Mouse (Mus musculus) urinary bladder, adult 2 months (tissue): Measurements from ENCODE around the gene Gstm7. TPM values are rescaled to one million over a fixed set of nuclear protein-coding genes. Genes with fewer than 3 reads are reported as not detected.
"Not testable (repeated sequence)": the region's sequence is repeated elsewhere in the genome, so short reads cannot be mapped to it uniquely, and the experiment has no call there.

Source experiments
- DNase-seq: peaks from one replicate; pipeline ENCODE4 v3.0.0; 2022; ENCODE audit warnings: low spot score
- polyA plus RNA-seq: library from polyadenylated mRNA; depleted of rRNA; stranded (reverse); fragments of >200 nt; gene quantifications from 2 replicates; pipeline ENCODE4 v1.2.3, GENCODE M21; 2012

Gstm7 gene
- polyA plus RNA-seq, 1 experiment = 2.7 TPM

DNA sequence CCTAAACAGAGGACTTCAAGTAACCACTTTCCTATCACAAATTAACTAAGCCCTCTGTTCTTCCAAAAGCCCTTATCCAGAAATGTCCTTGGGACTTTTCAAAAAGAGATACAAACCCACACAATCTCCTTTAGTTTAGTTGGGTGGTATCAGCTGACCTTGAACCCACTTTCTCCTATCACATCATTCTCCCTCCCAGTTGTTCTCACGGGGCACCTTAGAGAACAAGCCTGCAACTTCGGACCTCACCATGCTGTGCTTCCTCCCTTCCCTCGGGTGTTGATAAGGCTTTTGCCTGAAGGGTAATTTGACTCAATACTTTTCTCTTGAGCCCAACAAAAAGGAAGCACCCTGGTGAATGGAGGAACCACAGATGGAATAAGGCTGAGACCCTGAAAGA is 4.3 kb upstream of the Gstm7 start:
- DNase-seq = no peak

DNA sequence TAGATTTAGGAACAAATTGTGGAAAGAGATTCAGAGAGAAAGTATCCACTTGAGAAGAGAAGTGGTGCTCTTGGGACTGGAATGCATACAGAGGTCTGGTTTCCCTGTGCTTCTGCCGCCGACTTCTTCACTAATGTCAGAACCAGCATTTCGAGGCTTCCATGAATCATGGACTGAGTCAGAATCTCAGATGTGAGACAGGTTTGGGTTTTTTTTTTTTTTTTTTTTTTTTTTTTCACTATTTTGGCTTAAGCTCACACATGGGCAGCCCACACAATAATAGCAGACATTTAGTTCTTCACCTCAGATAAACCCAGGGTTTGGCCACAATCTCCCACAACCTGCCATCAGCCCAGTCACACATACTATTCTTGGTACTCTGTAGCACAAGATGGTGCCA is 3.7 kb upstream of the Gstm7 start:
- DNase-seq = no peak

GRCm38 (mm10) chr3:107932128-107932527 is 511 bp upstream of the Gstm7 start:
- no peak for DNase-seq

GRCm38 (mm10) chr3:107931134-107931533 is 483 bp downstream of the Gstm7 start:
- no peak for DNase-seq

DNA sequence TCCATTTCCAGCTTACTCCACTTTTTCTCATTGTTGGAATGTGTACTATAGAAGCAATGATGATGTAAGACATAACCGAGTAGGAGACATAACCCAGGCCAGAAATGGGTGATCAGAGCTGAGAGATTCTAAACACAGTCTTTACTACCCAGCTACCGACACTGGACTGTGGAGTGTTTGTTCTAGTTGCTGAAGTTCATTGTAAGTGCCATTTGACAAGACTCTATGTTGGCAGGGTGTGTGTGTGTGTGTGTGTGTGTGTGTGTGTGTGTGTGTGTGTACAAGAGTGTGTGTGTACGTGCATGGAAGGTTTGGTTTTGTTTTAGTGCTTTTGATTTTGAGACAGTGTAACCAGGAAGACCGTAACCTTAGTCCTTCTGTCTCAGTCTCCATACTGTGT is 1.9 kb downstream of the Gstm7 start:
- DNase-seq = no peak

DNA sequence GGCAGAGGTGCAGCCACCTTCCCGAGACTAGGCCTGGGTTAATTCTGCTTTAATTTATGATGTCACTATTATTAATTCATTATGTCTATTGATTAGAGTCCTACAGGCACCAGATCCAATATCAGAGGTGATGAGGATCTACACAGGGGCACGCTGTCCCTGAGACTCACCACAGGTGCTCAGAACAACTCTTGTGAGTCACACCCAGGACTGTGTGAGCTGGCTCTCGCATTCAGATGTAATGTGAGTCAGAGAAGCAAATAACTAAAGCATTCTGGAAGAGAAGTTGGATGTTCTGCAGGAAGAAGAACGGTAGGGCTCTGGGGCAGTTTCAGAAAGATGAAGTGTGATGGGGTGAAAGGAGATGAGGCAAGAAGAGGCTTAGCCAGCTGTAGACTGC is 2.4 kb downstream of the Gstm7 start:
- no peak for DNase-seq

GRCm38 (mm10) chr3:107928691-107929090 is 2.9 kb downstream of the Gstm7 start:
- DNase-seq = no peak

GRCm38 (mm10) chr3:107927841-107928240 is 3.8 kb downstream of the Gstm7 start:
- no peak for DNase-seq

DNA sequence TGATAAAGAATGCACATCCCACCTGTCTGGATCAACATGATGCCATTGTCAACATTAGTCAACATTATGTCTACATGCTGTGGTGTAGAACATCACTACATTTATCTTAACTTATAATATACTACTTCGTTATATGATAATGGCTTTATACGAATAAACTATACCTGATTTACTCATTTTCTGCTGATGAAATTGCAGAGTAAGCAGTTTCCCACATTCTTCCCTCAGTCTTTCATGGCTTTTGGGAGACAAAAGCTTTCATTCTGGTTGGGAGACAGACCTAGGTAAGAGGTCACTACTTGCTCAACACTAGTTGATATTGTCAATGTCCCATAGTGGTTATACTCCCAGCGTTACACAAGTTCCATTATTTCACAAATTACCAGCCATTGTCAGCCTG is 6.3 kb downstream of the Gstm7 start:
- DNase-seq = no peak

- DNase-seq = no peak
These were observed 11.3 kb downstream of the Gstm7 start for GRCm38 (mm10) chr3:107920348-107920747.

DNA sequence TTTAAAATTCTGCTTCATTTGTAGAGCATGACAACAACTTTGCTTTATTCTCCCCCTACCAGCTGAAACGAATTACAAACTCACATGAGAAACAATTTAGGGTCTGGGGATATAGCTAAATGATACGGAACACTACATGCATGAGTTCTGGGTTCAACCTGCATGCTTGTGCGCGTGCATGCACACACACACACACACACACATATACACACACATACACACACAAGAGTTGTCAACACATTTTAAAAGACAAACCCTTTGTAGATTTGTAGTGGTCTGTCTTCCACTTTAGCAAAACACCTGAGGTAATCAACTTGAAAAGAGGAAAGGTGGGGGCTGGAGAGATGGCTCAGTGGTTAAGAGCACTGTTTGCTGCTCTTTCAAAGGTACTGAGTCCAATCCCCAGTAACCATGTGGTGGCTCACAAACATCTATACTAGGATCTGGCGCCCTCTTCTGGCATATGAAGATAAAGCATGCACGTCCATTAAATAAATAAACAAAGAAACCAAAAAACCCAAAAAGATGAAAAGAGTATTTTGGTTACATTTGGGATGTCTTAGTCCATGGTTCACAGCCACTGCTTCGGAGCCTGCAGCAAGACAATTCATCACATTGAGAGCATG is 13.7 kb downstream of the Gstm7 start:
- DNase-seq = no peak

DNA sequence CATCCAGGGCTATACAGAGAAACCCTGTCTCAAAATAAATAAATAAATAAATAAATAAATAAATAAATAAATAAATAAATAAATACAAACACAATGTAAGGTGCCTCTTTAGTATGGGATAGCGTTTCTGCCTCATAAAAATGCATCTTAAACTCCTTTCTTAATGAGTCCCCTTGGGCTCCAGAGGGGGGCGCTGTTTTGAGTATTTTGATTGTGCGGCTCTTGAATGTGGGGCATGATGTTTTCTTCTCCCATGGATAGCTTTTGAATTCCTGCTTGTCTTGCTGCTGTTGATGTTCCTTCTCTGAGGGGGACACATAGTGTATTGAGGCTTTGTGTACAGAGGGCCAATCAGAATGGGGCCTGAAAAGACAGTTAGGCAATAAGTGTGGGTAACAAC is 14.5 kb downstream of the Gstm7 start:
- DNase-seq = no peak

DNA sequence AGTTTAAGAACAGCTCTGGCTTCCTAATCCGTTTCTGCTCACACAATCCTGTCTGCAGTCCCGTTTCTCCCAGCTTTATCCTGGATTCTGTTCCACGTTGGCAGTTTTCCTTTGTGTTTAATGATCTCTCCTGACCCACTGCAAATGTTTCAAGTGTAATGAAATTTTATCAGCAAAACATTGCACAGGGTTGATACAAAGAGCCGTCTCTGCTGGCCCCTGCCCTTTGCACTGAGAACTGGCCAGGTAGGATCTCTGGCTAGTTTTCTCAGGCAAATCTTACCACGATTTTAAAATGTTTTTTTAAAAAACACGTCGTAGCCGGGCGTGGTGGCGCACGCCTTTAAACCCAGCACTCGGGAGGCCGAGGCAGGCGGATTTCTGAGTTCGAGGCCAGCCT is 14.9 kb downstream of the Gstm7 start:
- no peak for DNase-seq

DNA sequence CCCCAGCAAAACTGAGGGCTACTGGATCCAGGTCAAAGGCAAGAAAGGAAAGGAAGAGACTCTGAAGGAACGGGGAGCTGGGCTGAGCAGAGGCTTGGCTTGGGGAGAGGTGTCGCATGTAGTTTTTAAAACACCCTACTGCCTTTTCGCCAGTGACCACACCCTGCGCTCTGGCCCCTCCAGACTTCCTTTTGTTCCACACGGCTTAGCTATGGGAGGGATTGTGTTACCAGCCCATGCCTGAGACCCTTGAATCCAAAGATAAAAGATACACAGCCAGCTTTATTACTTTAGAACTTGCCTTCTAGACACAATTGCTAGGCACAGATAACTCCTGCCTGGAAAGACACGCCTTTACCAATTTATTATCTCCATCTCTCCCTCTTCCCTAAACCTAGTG is 25.7 kb downstream of the Gstm7 start:
- no peak for DNase-seq

DNA sequence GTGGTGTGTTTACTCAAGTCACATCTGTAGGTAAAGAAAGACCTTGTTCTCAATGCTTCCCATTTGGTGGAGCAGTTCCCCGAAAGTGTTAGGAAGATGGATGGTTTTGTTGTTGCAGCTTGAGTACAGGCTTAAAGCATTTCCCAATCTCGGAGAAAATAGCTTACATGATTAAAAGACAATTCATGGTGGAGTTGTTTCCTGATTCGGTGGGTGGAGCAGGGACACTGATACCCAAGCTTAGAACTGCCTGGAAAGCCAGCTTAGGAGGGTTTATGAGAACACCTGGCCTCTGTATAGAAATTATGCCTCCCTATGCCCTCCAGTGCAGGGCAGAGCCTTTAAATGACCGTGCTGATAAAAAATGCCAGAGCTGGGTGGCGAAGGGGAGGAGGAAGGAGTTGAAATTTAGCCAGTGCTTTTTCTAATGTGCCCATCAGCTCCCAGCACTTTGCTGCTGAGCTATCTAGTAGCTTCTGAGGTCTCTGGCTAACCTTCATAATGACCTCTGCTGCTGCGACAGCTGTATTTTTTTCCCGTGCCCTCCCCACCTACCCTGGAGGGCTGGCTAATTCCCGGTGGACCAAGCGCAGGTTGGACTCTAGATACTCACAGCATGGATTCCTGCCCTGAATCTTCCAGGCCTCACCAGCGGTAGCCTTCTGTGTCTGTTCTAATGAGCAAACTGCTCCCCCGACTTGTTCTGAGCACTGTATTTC is 30.5 kb downstream of the Gstm7 start:
- no peak for DNase-seq

GRCm38 (mm10) chr3:107898691-107899090 is 32.9 kb downstream of the Gstm7 start:
- no peak for DNase-seq

- peak; percentile 53 for DNase-seq
These were observed 35.7 kb downstream of the Gstm7 start, which contains the start of gene Gstm5 for GRCm38 (mm10) chr3:107895720-107896569. Gstm5 (plus strand) TSS chr3:107895821.

GRCm38 (mm10) chr3:107895194-107895719 is 36.4 kb downstream of the Gstm7 start:
- no peak for DNase-seq

DNA sequence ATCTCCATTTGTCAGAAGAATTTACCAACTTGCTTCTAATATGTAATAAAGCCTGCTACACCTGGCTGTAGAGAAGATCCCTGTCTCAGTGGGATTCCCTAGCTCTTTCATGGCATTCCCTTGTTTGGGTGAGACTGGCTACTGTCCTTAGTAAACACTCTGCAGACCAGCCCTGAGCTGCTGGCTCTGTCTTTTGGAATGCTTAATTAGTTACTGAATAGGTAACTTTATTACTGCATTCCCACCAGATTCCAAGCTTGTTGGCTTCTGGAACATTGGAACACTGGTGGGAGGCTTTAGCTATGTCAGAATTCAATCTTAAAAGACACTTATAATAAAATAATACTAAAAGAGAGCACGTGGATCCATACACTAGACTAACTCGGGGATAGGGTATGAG is 42.4 kb downstream of the Gstm7 start:
- not testable (repeated sequence) for DNase-seq

DNA sequence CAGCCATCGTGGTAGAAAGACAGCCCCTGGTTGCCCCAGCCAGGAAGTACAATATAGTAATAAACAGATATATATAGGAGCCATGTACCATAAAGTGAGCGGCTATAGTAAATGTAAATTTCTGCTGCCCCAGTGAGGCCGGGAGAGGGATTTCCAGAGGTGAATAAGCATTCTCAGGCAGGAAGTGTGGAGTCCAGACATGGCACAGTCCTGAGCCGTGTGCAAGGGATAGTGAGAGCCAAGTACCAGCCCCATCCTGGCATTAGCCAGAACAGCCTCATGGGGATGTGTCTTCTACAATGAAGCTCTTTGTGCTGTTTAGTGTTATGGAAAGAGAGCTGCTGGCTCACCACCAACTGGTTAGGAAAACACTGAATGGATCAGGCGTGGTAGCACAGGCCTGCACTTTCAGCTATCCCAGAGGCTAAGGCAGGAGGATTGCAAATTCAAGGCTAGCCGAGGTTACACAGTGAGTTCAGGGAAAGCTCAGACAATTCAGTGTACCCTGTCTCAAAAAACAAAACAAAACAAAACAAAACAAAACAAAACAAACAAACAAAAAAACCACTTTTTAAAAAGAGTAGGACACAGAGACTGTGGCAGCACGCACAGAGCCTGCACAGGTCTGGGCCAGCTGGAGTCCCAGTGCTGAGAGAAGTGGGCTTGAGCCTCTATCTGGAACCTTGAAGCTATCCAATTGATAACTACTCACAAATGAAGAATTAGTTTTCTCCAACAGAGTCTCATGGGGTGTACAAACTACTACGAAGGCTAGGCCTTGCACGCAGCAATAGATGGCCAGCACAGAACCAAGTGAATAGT is 43.7 kb downstream of the Gstm7 start:
- DNase-seq = no peak
